Mouse (Mus musculus) liver, postnatal 0 days (tissue): ENCODE measurements around the gene Surf1.

Experiments used
- CTCF ChIP-seq: sonication (generic); IDR thresholded peaks from 2 replicates; pipeline ENCODE4 v1.5.1; 2016; ENCODE audit warnings: antibody characterized with exemption, low read depth
- EP300 ChIP-seq: IDR thresholded peaks from 2 replicates; pipeline ENCODE4 v1.6.1; 2016; ENCODE audit warnings: antibody characterized with exemption, low read depth, mild to moderate bottlenecking

GRCm38 (mm10) chr2:26864879-26865278 is 51.5 kb downstream of the Surf1 start, which contains the start of gene Abo:
- no peak for TF ChIP-seq CTCF
- no peak for TF ChIP-seq EP300
